Mouse (Mus musculus) erythroblast, embryonic 14.5 days (primary cell): ENCODE measurements at regions not wholly inside any gene's neighbourhood (a gene's known extent, or its start where the extent isn't known, plus 50 kb on each side); places are given as distances from the start of the nearest gene placed in this dataset.
A peak's percentile ranks its signal among the peaks of the same experiment; 100 is the strongest.

Experiments used
- H3K27me3 ChIP-seq: 2 replicates; pipeline ENCODE4 v1.6.1; 2012; ENCODE audit warnings: inconsistent platforms; ENCODE audit not compliant: control insufficient read depth
- H3K36me3 ChIP-seq: 2 replicates; pipeline ENCODE4 v1.6.1; 2012; ENCODE audit warnings: mild to moderate bottlenecking, inconsistent platforms; ENCODE audit not compliant: control insufficient read depth
- H3K4me1 ChIP-seq: 2 replicates; pipeline ENCODE4 v1.6.1; 2012; ENCODE audit warnings: inconsistent platforms; ENCODE audit not compliant: control insufficient read depth
- H3K4me3 ChIP-seq: replicated peaks from 2 replicates; pipeline ENCODE3; 2012; ENCODE audit warnings: moderate library complexity, mild to moderate bottlenecking, inconsistent platforms
- H3K9me3 ChIP-seq: 2 replicates; pipeline ENCODE4 v1.6.1; 2012; ENCODE audit warnings: low read length, inconsistent platforms, mixed read lengths; ENCODE audit not compliant: control insufficient read depth
- GATA1 ChIP-seq: IDR thresholded peaks from 2 replicates; pipeline ENCODE4 v1.6.1; 2012; ENCODE audit warnings: low read length, inconsistent platforms, mixed read lengths
- TAL1 ChIP-seq: IDR thresholded peaks from 3 replicates; pipeline ENCODE4 v1.6.1; 2012; ENCODE audit warnings: low read length, inconsistent platforms, mixed read lengths

DNA sequence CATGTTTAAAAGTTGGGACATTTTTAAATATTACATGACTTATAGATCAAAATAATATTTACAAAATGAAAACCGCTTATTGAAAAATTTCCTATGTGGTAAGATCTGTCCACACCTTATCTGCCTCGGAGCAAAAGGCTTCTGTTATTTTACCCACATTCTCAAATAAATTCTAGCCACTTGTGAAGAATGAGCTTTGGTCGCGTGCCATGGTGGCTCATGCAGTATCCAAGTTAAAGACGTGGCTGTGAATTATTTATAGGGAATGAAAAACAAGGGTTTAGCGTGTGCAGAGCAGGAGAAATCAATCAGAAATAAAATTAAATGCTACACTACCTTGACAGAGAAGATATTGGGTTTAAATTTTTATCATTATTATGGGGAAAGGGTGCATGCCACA lies 430.7 kb upstream of the Cited2 start:
- Histone ChIP-seq H3K4me3 (no peak overlapping the region), H3K9me3 (no peaks in the 10 kb centered on the region), H3K36me3 (no peaks in the 10 kb centered on the region), H3K27me3 (no peaks in the 10 kb centered on the region), H3K4me1 (no peaks in the 10 kb centered on the region)
- TF ChIP-seq GATA1 (no peak), TAL1 (no peak)

DNA sequence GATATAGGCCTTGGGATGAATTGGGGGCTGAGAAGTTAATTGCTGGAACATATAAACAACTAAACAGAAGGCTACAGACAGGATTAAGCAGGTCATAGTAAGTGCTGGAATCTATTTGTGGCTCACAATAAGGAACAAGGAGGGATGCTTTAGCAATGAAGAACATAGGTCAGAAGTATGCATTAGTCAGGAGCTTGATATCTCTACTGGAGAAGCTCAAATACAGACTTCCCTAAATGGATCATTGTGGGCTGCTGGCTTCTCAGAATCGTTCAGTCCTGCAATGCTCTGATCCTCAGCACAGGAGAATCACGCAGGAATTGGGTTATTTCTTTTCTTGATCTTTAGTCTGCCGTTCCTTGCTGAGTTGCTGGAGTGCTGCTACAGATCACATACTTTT lies 428.6 kb upstream of the Cited2 start:
- Histone ChIP-seq H3K27me3 (no peaks in the 10 kb centered on the region), H3K4me3 (no peak overlapping the region), H3K4me1 (no peaks in the 10 kb centered on the region), H3K9me3 (no peaks in the 10 kb centered on the region), H3K36me3 (no peaks in the 10 kb centered on the region)
- TF ChIP-seq TAL1 (no peak), GATA1 (no peak)

DNA sequence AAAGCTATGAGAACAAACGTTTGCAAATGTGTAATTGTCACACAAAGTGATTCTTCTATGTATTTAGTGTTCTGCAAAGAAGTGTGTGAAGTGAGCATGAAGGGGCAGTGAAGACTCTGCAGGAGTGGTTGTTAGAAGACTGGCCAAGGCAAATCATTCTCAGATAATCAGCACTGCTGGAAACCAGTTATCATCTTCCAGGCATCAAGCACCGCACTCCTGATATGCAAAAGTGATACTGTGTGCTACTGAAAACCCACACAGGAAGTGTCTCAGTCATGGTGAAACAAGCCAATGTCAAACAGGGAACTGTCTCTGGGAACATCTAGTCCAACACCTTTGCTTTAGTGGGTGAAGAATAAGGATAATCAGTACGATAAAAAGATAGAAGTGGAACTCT lies 427.9 kb upstream of the Cited2 start:
- Histone ChIP-seq H3K9me3 (no peaks in the 10 kb centered on the region), H3K36me3 (no peaks in the 10 kb centered on the region), H3K4me3 (no peak overlapping the region), H3K4me1 (no peaks in the 10 kb centered on the region), H3K27me3 (no peaks in the 10 kb centered on the region)
- TF ChIP-seq TAL1 (no peak), GATA1 (no peak)

DNA sequence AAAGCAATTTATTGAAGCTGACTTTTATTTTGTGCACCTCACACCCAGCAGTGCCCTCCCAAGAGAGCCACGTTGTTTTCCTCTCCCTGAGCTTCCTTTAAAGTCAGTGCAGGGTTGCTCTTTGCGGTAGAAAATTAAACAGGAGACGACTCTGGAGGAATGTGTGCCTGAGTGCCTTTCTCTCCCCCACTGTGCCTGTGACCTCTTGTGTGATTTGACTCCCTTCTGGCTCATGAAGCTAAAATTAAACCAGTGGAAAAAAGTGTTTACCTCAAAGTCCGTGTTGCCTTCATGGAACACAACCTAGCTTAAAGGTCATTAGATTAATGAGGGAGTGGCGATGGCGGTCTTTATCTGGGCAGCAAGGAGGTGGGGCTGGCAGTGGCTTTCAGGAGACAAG lies 423.4 kb upstream of the Cited2 start:
- H3K9me3 ChIP-seq = no peaks in the 10 kb centered on the region
- H3K4me3 ChIP-seq = no peak overlapping the region
- H3K36me3 ChIP-seq = no peaks in the 10 kb centered on the region
- TF ChIP-seq TAL1 (no peak), GATA1 (no peak)
- H3K4me1 ChIP-seq = no peaks in the 10 kb centered on the region
- no peaks in the 10 kb centered on the region for H3K27me3 ChIP-seq

DNA sequence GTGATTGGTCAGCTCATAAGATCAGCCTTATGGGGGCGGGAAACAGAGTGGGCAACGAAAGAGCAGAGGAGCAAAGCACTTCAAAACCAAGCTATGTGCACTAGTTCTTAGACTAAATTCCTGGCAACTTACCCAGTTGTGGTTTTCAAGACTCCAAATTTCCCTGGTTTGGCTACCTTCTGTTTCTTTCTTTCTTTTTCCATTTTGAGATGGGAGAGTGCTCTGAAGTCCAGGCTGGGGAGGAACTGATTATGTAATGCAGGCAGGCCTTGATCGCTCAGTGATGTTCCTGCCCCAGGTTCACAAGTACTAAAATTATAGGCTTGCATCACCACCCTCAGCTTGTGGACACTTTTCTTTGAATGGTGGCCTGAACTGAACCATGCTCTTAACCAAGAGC lies 396.3 kb upstream of the Cited2 start:
- H3K36me3 ChIP-seq = no peaks in the 10 kb centered on the region
- TF ChIP-seq TAL1 = no peak
- no peak for TF ChIP-seq GATA1
- no peaks in the 10 kb centered on the region for H3K4me1 ChIP-seq
- no peaks in the 10 kb centered on the region for H3K27me3 ChIP-seq
- H3K4me3 ChIP-seq = no peak overlapping the region
- no peaks in the 10 kb centered on the region for H3K9me3 ChIP-seq

DNA sequence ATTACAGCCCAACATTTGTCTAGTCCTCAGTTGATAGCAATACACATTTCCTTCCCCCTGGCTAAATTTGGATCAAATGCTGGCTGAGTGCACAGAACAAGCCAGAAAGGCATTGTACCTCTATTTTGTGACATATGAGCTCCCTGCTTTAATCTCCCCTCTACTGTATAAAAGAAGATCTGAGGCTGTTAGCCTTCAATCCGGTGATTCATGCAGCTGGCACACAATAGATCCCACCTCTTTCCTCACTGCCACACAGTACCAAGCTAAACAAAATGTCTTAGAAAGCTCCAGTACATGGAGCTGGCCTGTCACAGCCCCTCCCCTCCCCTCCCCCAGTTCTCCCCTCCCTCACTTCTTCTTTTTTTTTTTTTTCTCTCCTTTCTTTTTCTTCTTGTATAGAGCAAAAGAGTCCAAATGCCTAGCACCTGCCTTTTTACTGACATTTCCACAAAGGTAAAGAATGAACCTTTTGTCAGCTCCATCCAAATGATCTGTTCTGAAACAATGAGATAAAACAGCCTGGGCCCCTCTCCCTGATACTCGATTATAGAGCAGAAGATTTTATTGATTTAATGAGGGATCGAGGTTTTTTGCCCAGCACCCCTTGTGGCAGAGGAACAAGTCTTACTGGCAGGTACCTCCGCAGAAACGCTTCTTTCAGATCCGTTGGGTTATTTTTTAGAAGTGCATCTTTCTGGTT lies 392.0 kb upstream of the Cited2 start:
- H3K4me1 ChIP-seq = no peaks in the 10 kb centered on the region
- no peaks in the 10 kb centered on the region for H3K27me3 ChIP-seq
- no peaks in the 10 kb centered on the region for H3K9me3 ChIP-seq
- no peak for TF ChIP-seq GATA1
- no peak for TF ChIP-seq TAL1
- no peaks in the 10 kb centered on the region for H3K36me3 ChIP-seq
- no peak overlapping the region for H3K4me3 ChIP-seq

DNA sequence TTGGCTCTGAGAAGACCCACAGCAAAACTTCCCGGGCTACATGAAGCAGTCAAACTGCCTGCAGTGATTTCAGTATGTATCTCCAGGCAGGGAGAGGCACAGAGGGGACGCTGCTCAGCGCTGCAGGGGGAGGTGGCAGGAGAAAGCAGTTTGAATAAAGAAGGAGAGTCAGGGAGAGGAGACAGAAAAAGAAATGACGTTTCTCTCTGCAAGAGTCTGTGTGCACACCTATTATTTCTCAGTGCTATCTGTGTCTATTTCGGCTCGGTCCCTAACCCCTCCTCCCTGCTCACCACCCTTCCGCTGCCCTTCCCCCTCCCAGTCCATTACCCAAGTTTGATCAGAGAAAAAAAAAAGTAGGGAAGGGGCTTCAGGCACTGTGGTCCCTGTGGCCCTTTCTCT lies 391.4 kb upstream of the Cited2 start:
- TF ChIP-seq TAL1 = no peak
- TF ChIP-seq GATA1 = no peak
- H3K4me1 ChIP-seq = no peaks in the 10 kb centered on the region

DNA sequence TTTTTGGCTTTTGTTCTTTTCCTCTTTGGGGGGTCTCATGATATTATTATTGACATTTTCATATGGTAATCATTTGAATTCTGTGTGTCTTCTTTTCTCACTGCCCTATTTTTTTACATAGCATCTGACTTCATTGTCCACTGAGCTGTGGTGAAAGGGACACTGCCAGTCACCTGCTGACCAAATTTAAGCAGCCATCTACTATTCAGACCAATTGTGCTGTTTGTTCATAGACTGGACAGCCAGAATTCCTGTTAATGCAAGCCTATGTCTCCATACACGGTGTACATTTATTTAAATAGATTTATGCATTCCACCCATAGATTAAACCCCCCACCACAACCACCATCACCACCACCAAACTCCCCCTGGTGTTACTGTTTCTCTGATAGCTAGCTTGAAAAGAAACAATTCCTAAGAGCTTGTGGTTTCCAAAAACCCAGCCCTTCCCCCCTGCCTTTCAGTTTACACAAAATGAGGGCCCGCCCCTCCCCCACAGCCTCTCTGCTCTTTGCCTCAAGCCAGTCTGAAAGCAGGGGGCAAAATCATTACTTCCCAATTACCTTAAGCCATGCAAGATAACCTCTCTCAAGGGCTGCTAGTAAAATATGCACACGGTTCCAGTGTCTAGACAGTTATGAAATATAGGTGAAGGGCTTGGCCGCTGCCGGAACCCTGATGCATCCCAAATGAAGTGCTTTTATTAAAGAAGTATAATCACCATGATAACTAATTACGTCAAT lies 390.8 kb upstream of the Cited2 start:
- Histone ChIP-seq H3K36me3 (no peaks in the 10 kb centered on the region), H3K9me3 (no peaks in the 10 kb centered on the region), H3K4me3 (no peak overlapping the region), H3K4me1 (no peaks in the 10 kb centered on the region), H3K27me3 (no peaks in the 10 kb centered on the region)
- no peak for TF ChIP-seq TAL1
- TF ChIP-seq GATA1 = no peak

More for the DNA sequence above, 391.4 kb upstream of the Cited2 start:
- Histone ChIP-seq H3K36me3 (no peaks in the 10 kb centered on the region), H3K27me3 (no peaks in the 10 kb centered on the region), H3K4me3 (peak overlapping the region; percentile 28), H3K9me3 (no peaks in the 10 kb centered on the region)

DNA sequence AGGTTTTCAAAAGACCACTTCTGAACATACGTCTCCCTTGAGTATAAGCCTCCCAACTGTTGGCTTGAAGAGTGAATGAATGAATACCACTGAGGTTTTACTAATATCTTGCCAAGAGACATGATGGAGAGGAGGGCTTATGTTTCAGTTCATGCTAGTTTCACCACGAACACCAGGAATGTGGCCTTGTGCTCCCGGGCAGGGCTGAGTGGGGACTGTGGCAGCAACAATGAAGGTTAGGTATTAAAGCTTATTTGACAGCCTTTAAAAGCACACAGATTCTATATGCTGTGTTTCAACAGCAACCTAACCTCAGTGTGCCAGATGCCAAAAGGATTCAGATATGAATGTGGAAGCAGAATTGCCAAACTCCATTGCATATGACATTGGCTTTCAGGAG lies 390.0 kb upstream of the Cited2 start:
- no peaks in the 10 kb centered on the region for H3K9me3 ChIP-seq
- no peaks in the 10 kb centered on the region for H3K27me3 ChIP-seq
- H3K4me1 ChIP-seq = no peaks in the 10 kb centered on the region

More for the DNA sequence above, 390.0 kb upstream of the Cited2 start:
- no peak for TF ChIP-seq GATA1
- TF ChIP-seq TAL1 = no peak
- Histone ChIP-seq H3K4me3 (no peak overlapping the region), H3K36me3 (no peaks in the 10 kb centered on the region)
